Mouse (Mus musculus) CH12.LX (cell line): ENCODE data around the gene Entpd3. TPM values are rescaled to one million over a fixed set of nuclear protein-coding genes. Genes with fewer than 3 reads are reported as not detected.

ENCODE experiments used
- DNase-seq: peaks from one replicate; pipeline ENCODE4 v3.0.0-alpha.2; 2013; ENCODE audit errors: extremely low read depth
- H3K27ac ChIP-seq: 2 replicates; pipeline ENCODE4 v1.5.1; 2012; ENCODE audit warnings: low read depth, mild to moderate bottlenecking, control low read depth, moderate library complexity; ENCODE audit not compliant: insufficient read depth
- H3K27me3 ChIP-seq: replicated peaks from 2 replicates; pipeline ENCODE3; 2012; ENCODE audit warnings: inconsistent platforms
- H3K36me3 ChIP-seq, 2 experiments: replicated peaks in 1 of 2; 2 replicates each; pipeline versions ENCODE3 to v1.6.1; 2012; ENCODE audit warnings: inconsistent platforms in 1 of 2, low read length in 1 of 2, mild to moderate bottlenecking in 1 of 2, mixed read lengths in 1 of 2, moderate library complexity in 1 of 2; ENCODE audit not compliant: control insufficient read depth in 1 of 2, insufficient read depth in 1 of 2
- H3K4me1 ChIP-seq, 2 experiments: 2 replicates each; pipeline ENCODE4 v1.6.1; 2012; ENCODE audit warnings: inconsistent platforms in 1 of 2, moderate library complexity in 1 of 2; ENCODE audit not compliant: insufficient read depth in 2 of 2, control insufficient read depth in 1 of 2
- H3K4me2 ChIP-seq: 2 replicates; pipeline ENCODE4 v1.6.1; 2012; ENCODE audit warnings: low read depth, mild to moderate bottlenecking, control low read depth; ENCODE audit not compliant: poor library complexity, insufficient read depth, severe bottlenecking
- H3K4me3 ChIP-seq, 3 experiments: fragments of 150-350 bp in 1 of 3; sonication (generic) in 1 of 3; replicated peaks in 1 of 3; 2 replicates each; pipeline versions ENCODE3 to v1.5.1; 2011 to 2012; ENCODE audit warnings: low read depth in 2 of 3, low read length in 2 of 3, mild to moderate bottlenecking in 2 of 3, moderate library complexity in 2 of 3, control low read depth in 1 of 3, improper control_type of control experiment in 1 of 3, inconsistent platforms in 1 of 3, mixed read lengths in 1 of 3; ENCODE audit not compliant: poor library complexity in 1 of 3
- H3K79me2 ChIP-seq: replicated peaks from 2 replicates; pipeline ENCODE4 v1.6.1; 2012; ENCODE audit warnings: mild to moderate bottlenecking, moderate library complexity; ENCODE audit not compliant: control insufficient read depth, poor library complexity, insufficient read depth, severe bottlenecking; ENCODE audit errors: extremely low read depth
- H3K9ac ChIP-seq: 2 replicates; pipeline ENCODE4 v1.6.1; 2012; ENCODE audit warnings: low read depth, mild to moderate bottlenecking, control low read depth, moderate library complexity; ENCODE audit not compliant: insufficient read depth
- H3K9me3 ChIP-seq: replicated peaks from 2 replicates; pipeline ENCODE3; 2012; ENCODE audit warnings: low read length, inconsistent platforms, mixed read lengths
- BHLHE40 ChIP-seq: IDR thresholded peaks from 2 replicates; pipeline ENCODE4 v1.6.1; 2011; ENCODE audit warnings: mild to moderate bottlenecking, low read depth, low read length, improper control_type of control experiment
- CHD1 ChIP-seq: IDR thresholded peaks from 2 replicates; pipeline ENCODE4 v1.6.1; 2012; ENCODE audit warnings: low read depth, low read length, improper control_type of control experiment, inconsistent platforms
- CHD2 ChIP-seq: IDR thresholded peaks from 2 replicates; pipeline ENCODE4 v1.6.1; 2011; ENCODE audit warnings: low read length, improper control_type of control experiment
- CTCF ChIP-seq, 2 experiments: IDR thresholded peaks in 1 of 2; conservative IDR thresholded peaks in 1 of 2; 2 replicates each; pipeline ENCODE4 v1.5.1; 2011 to 2012; ENCODE audit warnings: low read depth in 2 of 2, low read length in 2 of 2, improper control_type of control experiment in 1 of 2, inconsistent platforms in 1 of 2, mild to moderate bottlenecking in 1 of 2, moderate library complexity in 1 of 2
- E2F4 ChIP-seq: IDR thresholded peaks from 2 replicates; pipeline ENCODE4 v1.6.1; 2011; ENCODE audit warnings: low read depth, low read length, improper control_type of control experiment; ENCODE audit not compliant: insufficient replicate concordance
- ETS1 ChIP-seq: conservative IDR thresholded peaks from 2 replicates; pipeline ENCODE4 v1.6.1; 2012; ENCODE audit warnings: low read depth, mild to moderate bottlenecking, inconsistent platforms, low read length, improper control_type of control experiment, moderate library complexity
- GABPA ChIP-seq: IDR thresholded peaks from 2 replicates; pipeline ENCODE4 v1.6.1; 2012; ENCODE audit warnings: low read depth, low read length, improper control_type of control experiment, inconsistent platforms; ENCODE audit not compliant: insufficient replicate concordance
- HCFC1 ChIP-seq: IDR thresholded peaks from 2 replicates; pipeline ENCODE4 v1.6.1; 2012; ENCODE audit warnings: low read depth, mild to moderate bottlenecking, inconsistent platforms, low read length, improper control_type of control experiment
- IRF4 ChIP-seq: IDR thresholded peaks from 2 replicates; pipeline ENCODE4 v1.6.1; 2014; ENCODE audit warnings: low read depth, mild to moderate bottlenecking, inconsistent platforms, low read length, improper control_type of control experiment
- JUN ChIP-seq: IDR thresholded peaks from 2 replicates; pipeline ENCODE4 v1.6.1; 2011; ENCODE audit warnings: low read depth, mild to moderate bottlenecking, low read length, improper control_type of control experiment, moderate library complexity; ENCODE audit not compliant: insufficient read depth
- JUND ChIP-seq: conservative IDR thresholded peaks from 2 replicates; pipeline ENCODE4 v1.6.1; 2011; ENCODE audit warnings: low read depth, low read length, improper control_type of control experiment
- MAFK ChIP-seq: IDR thresholded peaks from 2 replicates; pipeline ENCODE4 v1.6.1; 2011; ENCODE audit warnings: low read length, improper control_type of control experiment; ENCODE audit not compliant: insufficient replicate concordance
- MAX ChIP-seq: IDR thresholded peaks from 2 replicates; pipeline ENCODE4 v1.6.1; 2011; ENCODE audit warnings: low read length, improper control_type of control experiment
- MAZ ChIP-seq: IDR thresholded peaks from 2 replicates; pipeline ENCODE4 v1.6.1; 2012; ENCODE audit warnings: low read depth, mild to moderate bottlenecking, inconsistent platforms, low read length, improper control_type of control experiment, moderate library complexity
- MEF2A ChIP-seq: IDR thresholded peaks from 2 replicates; pipeline ENCODE4 v1.6.1; 2014; ENCODE audit warnings: low read depth, mild to moderate bottlenecking, inconsistent platforms, low read length, improper control_type of control experiment, borderline replicate concordance
- MXI1 ChIP-seq: IDR thresholded peaks from 2 replicates; pipeline ENCODE4 v1.6.1; 2011; ENCODE audit warnings: mild to moderate bottlenecking, low read depth, low read length, improper control_type of control experiment
- MYC ChIP-seq: IDR thresholded peaks from 2 replicates; pipeline ENCODE4 v1.6.1; 2011; ENCODE audit warnings: low read depth, mild to moderate bottlenecking, improper control_type of control experiment, low read length
- NELFE ChIP-seq: IDR thresholded peaks from 2 replicates; pipeline ENCODE4 v1.6.1; 2011; ENCODE audit warnings: low read depth, low read length, improper control_type of control experiment
- NRF1 ChIP-seq: IDR thresholded peaks from 2 replicates; pipeline ENCODE4 v1.6.1; 2014; ENCODE audit warnings: low read depth, mild to moderate bottlenecking, inconsistent platforms, low read length, improper control_type of control experiment, moderate library complexity
- PAX5 ChIP-seq: IDR thresholded peaks from 2 replicates; pipeline ENCODE4 v1.6.1; 2012; ENCODE audit warnings: low read length, inconsistent platforms, mixed read lengths
- SIN3A ChIP-seq: IDR thresholded peaks from 2 replicates; pipeline ENCODE4 v1.6.1; 2012; ENCODE audit warnings: low read length, improper control_type of control experiment, inconsistent platforms
- SMC3 ChIP-seq: IDR thresholded peaks from 2 replicates; pipeline ENCODE4 v1.6.1; 2011; ENCODE audit warnings: low read depth, low read length, improper control_type of control experiment
- TCF12 ChIP-seq: IDR thresholded peaks from 2 replicates; pipeline ENCODE4 v1.6.1; 2014; ENCODE audit warnings: low read depth, mild to moderate bottlenecking, inconsistent platforms, low read length, improper control_type of control experiment
- USF1 ChIP-seq: IDR thresholded peaks from 2 replicates; pipeline ENCODE4 v1.6.1; 2014; ENCODE audit warnings: low read depth, mild to moderate bottlenecking, inconsistent platforms, low read length, improper control_type of control experiment
- USF2 ChIP-seq: conservative IDR thresholded peaks from 2 replicates; pipeline ENCODE4 v1.6.1; 2011; ENCODE audit warnings: low read depth, low read length, improper control_type of control experiment
- ZKSCAN1 ChIP-seq: IDR thresholded peaks from 2 replicates; pipeline ENCODE4 v1.6.1; 2012; ENCODE audit warnings: low read depth, inconsistent platforms, low read length, improper control_type of control experiment, borderline replicate concordance
- ZMIZ1 ChIP-seq: IDR thresholded peaks from 2 replicates; pipeline ENCODE4 v1.6.1; 2012; ENCODE audit warnings: low read depth, mild to moderate bottlenecking, inconsistent platforms, low read length, improper control_type of control experiment
- dilution Hi-C: fragments of 300-500 bp; cut with MboI; formaldehyde crosslinking; loops from 2 replicates; pipeline ENCODE4 v1.14.3; 2020; ENCODE audit warnings: low sequenced_read_pairs; ENCODE audit not compliant: extremely low pct_unique_long_range_greater_than_20kb, extremely low pct_ligation_motif_present
- in situ Hi-C: fragments of 300-500 bp; cut with MboI; formaldehyde crosslinking; loops from 3 replicates; pipeline ENCODE4 v1.14.3; 2019; ENCODE audit warnings: low sequenced_read_pairs, low pct_ligation_motif_present, low pct_unique_long_range_greater_than_20kb, mixed read lengths
- polyA plus RNA-seq: library from polyadenylated mRNA; unstranded; fragments of >175 nt; gene quantifications from 2 replicates; pipeline ENCODE4 v1.2.1, GENCODE M21; 2012; ENCODE audit warnings: low read depth; ENCODE audit not compliant: insufficient read length
- total RNA-seq, 2 experiments: library from RNA; depleted of rRNA; stranded (reverse); fragments of 300-350 nt in 1 of 2; fragments of >200 nt in 1 of 2; gene quantifications; 2 replicates each; pipeline ENCODE4 v1.2.3; 2012 to 2014

The Entpd3 gene
- total and polyA plus RNA-seq, 3 experiments, result 0.04 TPM; not detected in 2

DNA sequence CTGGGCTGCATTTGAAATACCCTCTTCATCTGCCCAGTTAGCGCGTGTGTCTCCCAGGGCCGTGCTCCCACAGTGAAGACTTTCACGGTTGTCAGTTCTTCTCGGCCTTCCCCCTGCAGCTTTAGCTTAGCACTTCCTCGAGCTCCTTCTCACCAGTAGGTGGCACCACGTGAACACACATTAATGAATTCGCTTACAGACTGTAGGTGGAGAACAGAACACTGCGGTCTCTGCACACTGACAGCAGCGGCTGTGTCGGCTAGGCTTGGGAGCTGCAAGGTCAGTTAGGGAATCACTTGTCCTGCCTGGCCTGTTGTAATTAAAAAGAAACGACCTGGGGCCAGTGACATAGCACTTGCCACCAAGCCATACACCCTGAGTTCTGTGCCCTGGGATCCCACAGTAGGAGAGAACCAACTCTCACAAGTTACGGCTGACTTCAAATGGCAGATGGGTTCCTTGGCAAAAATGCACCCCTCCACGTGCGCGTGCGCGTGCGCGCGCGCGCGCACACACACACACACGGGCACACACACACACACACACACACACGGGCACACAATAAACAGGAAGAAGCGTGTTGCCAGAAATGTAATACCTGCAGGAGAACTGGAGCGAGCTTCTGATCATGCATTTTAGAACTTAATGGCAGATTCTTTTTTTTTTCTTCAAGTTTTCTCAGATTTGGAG lies 43.1 kb downstream of the Entpd3 start (continued):
- TF ChIP-seq NELFE (peak; percentile 46; the same call in 1 of the 2 replicates), JUND (no peak), MXI1 (no peak; the same call in none of the 2 replicates), CTCF (conservative IDR thresholded peaks at IDR 0.05 in 1 of 2, IDR thresholded peaks at IDR 0.05 in 1 of 2; ENCODE audit: low read depth in 2 of 2, low read length in 2 of 2) (peak; percentile 37 to 95), CHD1 (no peak), USF1 (peak; percentile 15; the same call in 1 of the 2 replicates), MEF2A (0 out of 2 replicates have a peak, but pooled peaks have one; percentile 8), HCFC1 (peak; percentile 44; the same call in 1 of the 2 replicates), IRF4 (peak; percentile 39; the same call in 1 of the 2 replicates), MAZ (0 out of 2 replicates have a peak, but pooled peaks have one; percentile 58), ETS1 (no peak), MYC (peak; percentile 73), MAFK (0 out of 2 replicates have a peak, but pooled peaks have one; percentile 7), USF2 (no peak), JUN (no peak)

DNA sequence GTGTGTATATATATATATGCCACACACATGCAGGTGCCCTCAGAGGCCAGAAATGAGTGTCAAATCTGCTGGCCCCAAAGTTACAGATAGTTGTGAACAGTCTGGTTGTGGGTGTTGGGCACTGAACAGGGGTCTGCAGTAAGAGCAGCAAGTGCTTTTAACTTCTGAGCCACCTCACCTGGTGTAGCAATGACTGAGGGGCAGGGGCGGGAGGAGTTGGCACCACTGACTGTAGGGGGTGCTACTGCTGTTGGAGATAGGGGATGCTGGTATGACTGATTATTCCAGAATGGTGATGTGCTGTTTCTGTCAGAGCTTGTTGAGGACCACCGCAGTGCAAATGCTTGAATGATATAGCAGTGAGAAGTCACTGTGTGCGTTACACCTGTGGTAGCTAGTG lies 43.7 kb downstream of the Entpd3 start:
- no peaks in the 10 kb centered on the region for H3K79me2 ChIP-seq
- in situ Hi-C loops, result no loop called here
- no peak overlapping the region for H3K4me3 ChIP-seq
- peaks cover 14 to 33% of the 10 kb centered on the region in 2 experiments for H3K4me1 ChIP-seq
- no peak for TF ChIP-seq USF2
- peak in 1 of 2 experiments; percentile 24; a peak in 1 of 4 replicates for TF ChIP-seq CTCF (conservative IDR thresholded peaks at IDR 0.05 in 1 of 2, IDR thresholded peaks at IDR 0.05 in 1 of 2; ENCODE audit: low read depth in 2 of 2, low read length in 2 of 2)
- TF ChIP-seq JUND, result no peak
- H3K36me3 ChIP-seq, result no peaks in the 10 kb centered on the region
- no peaks in the 10 kb centered on the region for H3K9me3 ChIP-seq
- H3K27ac ChIP-seq, result no peak overlapping the region
- DNase-seq, result no peak
- no peak overlapping the region for H3K9ac ChIP-seq
- dilution Hi-C loops, result no loop called here
- no peaks in the 10 kb centered on the region for H3K27me3 ChIP-seq
- peak overlapping the region; percentile 75 for H3K4me2 ChIP-seq

DNA sequence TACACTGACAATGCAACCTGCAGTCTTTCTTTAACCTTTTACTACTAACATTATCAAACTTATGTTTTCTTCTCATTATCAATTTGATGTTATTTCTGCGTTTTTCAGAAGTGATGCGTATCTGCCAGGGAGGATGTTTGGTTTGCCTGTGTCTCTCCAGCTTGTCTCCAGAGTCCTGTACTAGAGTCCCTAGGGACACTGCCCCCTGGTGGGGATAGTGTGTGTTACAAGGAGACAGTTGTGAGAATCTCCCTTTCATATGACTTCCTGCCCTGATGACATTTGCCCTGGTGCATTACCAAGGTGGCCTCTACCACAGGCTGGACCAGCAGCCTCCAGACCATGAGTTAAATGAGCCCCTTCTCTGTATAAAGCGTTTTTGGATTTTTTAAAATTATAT lies 46.9 kb downstream of the Entpd3 start:
- peak overlapping the region; percentile 32; the same call in 1 of the 2 replicates for H3K4me2 ChIP-seq
- dilution Hi-C loops, result no loop called here
- TF ChIP-seq USF2 (no peak), TCF12 (peak; percentile 34; the same call in 1 of the 2 replicates), ZMIZ1 (no peak), SMC3 (peak; percentile 66), CHD2 (no peak), MAFK (no peak), NRF1 (no peak), BHLHE40 (no peak), CHD1 (no peak), MXI1 (no peak), HCFC1 (no peak), ZKSCAN1 (no peak), GABPA (no peak), JUN (no peak), NELFE (no peak; the same call in 1 of the 2 replicates), PAX5 (no peak), MAX (no peak), E2F4 (no peak), SIN3A (0 out of 2 replicates have a peak, but pooled peaks have one; percentile 29)

More for the DNA sequence above, 46.9 kb downstream of the Entpd3 start:
- Histone ChIP-seq H3K4me1 (peaks cover 7 to 25% of the 10 kb centered on the region in 2 experiments), H3K79me2 (no peaks in the 10 kb centered on the region), H3K4me3 (no peak overlapping the region), H3K36me3 (no peaks in the 10 kb centered on the region), H3K9ac (no peak overlapping the region), H3K27me3 (no peaks in the 10 kb centered on the region), H3K9me3 (no peaks in the 10 kb centered on the region), H3K27ac (no peak overlapping the region)
- in situ Hi-C loops, result no loop called here
- peak; percentile 89 for DNase-seq
